In the genomic region with DNA sequence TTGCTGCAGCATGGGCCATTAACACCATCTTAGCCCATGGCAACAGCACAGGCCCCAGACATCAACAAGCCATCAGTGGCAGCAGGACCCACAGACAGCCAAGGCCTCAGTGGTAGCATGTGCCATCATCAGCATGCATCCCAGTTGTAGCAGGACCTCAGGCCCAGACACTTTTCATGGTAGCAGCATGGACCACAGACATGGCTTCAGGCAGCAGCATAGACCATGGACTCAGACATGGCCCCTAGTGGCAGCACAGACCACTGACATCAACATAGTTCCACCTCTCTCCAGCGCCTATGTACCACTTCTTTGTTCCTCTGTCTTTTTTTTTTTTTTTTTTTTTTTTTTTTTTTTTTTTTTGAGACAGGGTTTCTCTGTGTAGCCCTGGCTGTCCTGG, we compare ENCODE assay signal across 21 mouse cellular contexts.
DNase-seq lines count a peak whose midpoint lies in the region; ATAC-seq and TF ChIP-seq lines count a peak whose summit lies in the region.
"Had no signal": no experiment of that assay in that cellular context is flagged by ENCODE, and none has a peak within 500 bp of the region (broad histone marks: within the 10 kb centered on the region; RNA-seq: fewer than 3 reads in every experiment).

No protein-coding gene starts in this region.

- no peak for ATAC-seq in liver, embryonic 14.5 days (ENCODE audit: insufficient read depth)
- ATAC-seq in hindbrain, embryonic 16.5 days, result no peak
- ATAC-seq: forebrain, embryonic 15.5 days had no signal

- H3K27ac ChIP-seq in layer of hippocampus, adult 2 months, result no peak overlapping the region
- H3K27ac ChIP-seq in testis, adult 2 months (ENCODE audit: control insufficient read depth, insufficient read depth, low read depth, low read length), result no peak overlapping the region
- H3K27ac ChIP-seq in liver, embryonic 14.5 days, result no peak overlapping the region
- H3K27ac ChIP-seq in hindbrain, embryonic 16.5 days (ENCODE audit: low read depth, low read length), result no peak overlapping the region
- H3K27ac ChIP-seq: embryonic facial prominence, embryonic 13.5 days; forebrain, embryonic 15.5 days; hindbrain, embryonic 13.5 days; kidney, embryonic 15.5 days; limb, embryonic 13.5 days; lung, embryonic 15.5 days; neural tube, embryonic 12.5 days had no signal

- 0 out of 2 replicates have a peak, but pooled peaks cover 2% of the 10 kb centered on the region for H3K4me1 ChIP-seq in testis, adult 2 months (ENCODE audit: control insufficient read depth, insufficient read depth, low read length)
- peaks cover 12 to 18% of the 10 kb centered on the region in 2 experiments for H3K4me1 ChIP-seq in liver, embryonic 14.5 days (replicated peaks; ENCODE audit: control insufficient read depth in 2 of 2, insufficient read depth in 2 of 2, low read length in 1 of 2)
- H3K4me1 ChIP-seq in hindbrain, embryonic 16.5 days (ENCODE audit: control insufficient read depth, insufficient read depth, low read depth, low read length), result no peaks in the 10 kb centered on the region
- H3K4me1 ChIP-seq: embryonic facial prominence, embryonic 13.5 days; forebrain, embryonic 15.5 days; limb, embryonic 13.5 days; neural tube, embryonic 12.5 days had no signal

- H3K4me2 ChIP-seq in liver, embryonic 14.5 days (ENCODE audit: low read depth), result no peak overlapping the region
- no peak overlapping the region for H3K4me2 ChIP-seq in hindbrain, embryonic 16.5 days (ENCODE audit: low read length)
- H3K4me2 ChIP-seq: embryonic facial prominence, embryonic 13.5 days; forebrain, embryonic 15.5 days; hindbrain, embryonic 13.5 days; kidney, embryonic 15.5 days; limb, embryonic 13.5 days; lung, embryonic 15.5 days; midbrain, embryonic 11.5 days; neural tube, embryonic 12.5 days had no signal

- DNase-seq in layer of hippocampus, adult 2 months (ENCODE audit: low spot score in 2 of 2), result no peak
- DNase-seq in layer of hippocampus, adult 18-20 months (ENCODE audit: low spot score in 2 of 2), result no peak
- no peak for DNase-seq in testis, postnatal 10 days (ENCODE audit: low spot score)
- no peak for DNase-seq in liver, embryonic 14.5 days (ENCODE audit: low read depth in 3 of 3, low spot score in 3 of 3)
- DNase-seq in right cerebral cortex, postnatal 4 days, result no peak
- no peak for DNase-seq in cerebellum, adult 9-10 months
- DNase-seq: adrenal gland, adult 2 months; B cell, adult 2 months; cerebellum, postnatal 10 days; gastrocnemius, postnatal 25 days; spleen, adult 18-20 months had no signal

- no peak for TF ChIP-seq POLR2A in testis, adult 2 months (IDR thresholded peaks at IDR 0.05; ENCODE audit: control insufficient read depth, low read depth, low read length)

- TF ChIP-seq CTCF in layer of hippocampus, adult 2 months (conservative IDR thresholded peaks at IDR 0.05), result peak; percentile 18
- peak; percentile 9; the same call in 1 of the 2 replicates for TF ChIP-seq CTCF in testis, adult 2 months (IDR thresholded peaks at IDR 0.05; ENCODE audit: control insufficient read depth, insufficient read depth, insufficient replicate concordance, low read depth, low read length)
- TF ChIP-seq CTCF in liver, embryonic 14.5 days (IDR thresholded peaks at IDR 0.05; ENCODE audit: low read depth), result peak; percentile 61

- no peaks in the 10 kb centered on the region for H3K36me3 ChIP-seq in testis, adult 2 months (ENCODE audit: control insufficient read depth, insufficient read depth, low read length)
- H3K36me3 ChIP-seq in liver, embryonic 14.5 days (replicated peaks; ENCODE audit: control insufficient read depth, insufficient read depth, low read depth), result no peaks in the 10 kb centered on the region
- no peaks in the 10 kb centered on the region for H3K36me3 ChIP-seq in hindbrain, embryonic 16.5 days (ENCODE audit: control insufficient read depth, insufficient read depth, low read length)
- H3K36me3 ChIP-seq: forebrain, embryonic 15.5 days; kidney, embryonic 15.5 days; limb, embryonic 13.5 days; lung, embryonic 15.5 days; neural tube, embryonic 12.5 days had no signal

- no peaks in the 10 kb centered on the region for H3K9me3 ChIP-seq in liver, embryonic 14.5 days (ENCODE audit: control insufficient read depth, low read length)
- H3K9me3 ChIP-seq in hindbrain, embryonic 16.5 days (ENCODE audit: control insufficient read depth, low read length), result peaks cover 1% of the 10 kb centered on the region; the same call in 1 of the 2 replicates
- H3K9me3 ChIP-seq: forebrain, embryonic 15.5 days; kidney, embryonic 15.5 days; lung, embryonic 15.5 days had no signal

- WGBS in liver, embryonic 14.5 days (ENCODE audit: insufficient replicate concordance), result 54% methylated on average over 1 of the region's 1 CpGs
- WGBS in hindbrain, embryonic 16.5 days, result 40% methylated on average over 1 of the region's 1 CpGs

- H3K27me3 ChIP-seq in testis, adult 2 months (ENCODE audit: control insufficient read depth, insufficient read depth, low read length), result no peaks in the 10 kb centered on the region
- H3K27me3 ChIP-seq in liver, embryonic 14.5 days (ENCODE audit: control insufficient read depth, insufficient read depth, low read length), result no peaks in the 10 kb centered on the region
- no peaks in the 10 kb centered on the region for H3K27me3 ChIP-seq in hindbrain, embryonic 16.5 days (replicated peaks; ENCODE audit: control insufficient read depth, insufficient read depth, low read length)
- H3K27me3 ChIP-seq: embryonic facial prominence, embryonic 13.5 days; forebrain, embryonic 15.5 days; hindbrain, embryonic 13.5 days; kidney, embryonic 15.5 days; limb, embryonic 13.5 days; lung, embryonic 15.5 days; neural tube, embryonic 12.5 days had no signal

- H3K4me3 ChIP-seq in layer of hippocampus, adult 2 months, result no peak overlapping the region
- H3K4me3 ChIP-seq in testis, adult 2 months (ENCODE audit: control insufficient read depth, low read depth, low read length), result no peak overlapping the region
- H3K4me3 ChIP-seq in liver, embryonic 14.5 days (ENCODE audit: insufficient read depth in 1 of 2, low read depth in 2 of 2, low read length in 2 of 2), result no peak overlapping the region
- no peak overlapping the region for H3K4me3 ChIP-seq in hindbrain, embryonic 16.5 days (ENCODE audit: low read length)
- H3K4me3 ChIP-seq: embryonic facial prominence, embryonic 13.5 days; forebrain, embryonic 15.5 days; hindbrain, embryonic 13.5 days; kidney, embryonic 15.5 days; limb, embryonic 13.5 days; lung, embryonic 15.5 days; neural tube, embryonic 12.5 days had no signal

- TF ChIP-seq EP300 in liver, embryonic 14.5 days (IDR thresholded peaks at IDR 0.05; ENCODE audit: low read depth), result no peak

- no peak overlapping the region for H3K9ac ChIP-seq in liver, embryonic 14.5 days (replicated peaks)
- no peak overlapping the region for H3K9ac ChIP-seq in hindbrain, embryonic 16.5 days (ENCODE audit: low read depth, low read length)
- H3K9ac ChIP-seq: embryonic facial prominence, embryonic 13.5 days; forebrain, embryonic 15.5 days; hindbrain, embryonic 13.5 days; kidney, embryonic 15.5 days; limb, embryonic 13.5 days; lung, embryonic 15.5 days; neural tube, embryonic 12.5 days had no signal

Comparison
In these comparisons a context has a peak if more than half of its experiments do, and no peak if none do; other contexts are left out.
1. CTCF ChIP-seq: peak in every context shown above with its lines; median percentile 61 in liver, embryonic 14.5 days; 18 in layer of hippocampus, adult 2 months; 9 in testis, adult 2 months.